Mouse (Mus musculus): ENCODE data around the gene Slc16a1.

Gene Slc16a1

GRCm38 (mm10) chr3:104637427-104638402 lies 753 bp upstream of the Slc16a1 start:
- in situ Hi-C loops (cut with MboI; ENCODE audit: low pct_unique_long_range_greater_than_20kb in 1 of 2, low sequenced_read_pairs in 2 of 2, unreplicated experiment in 1 of 2): no loop called here

- in situ Hi-C loops (cut with MboI; ENCODE audit: low pct_unique_long_range_greater_than_20kb in 1 of 2, low sequenced_read_pairs in 2 of 2, unreplicated experiment in 1 of 2): no loop called here
Observed at GRCm38 (mm10) chr3:104638932-104639748, 672 bp downstream of the Slc16a1 start.

- in situ Hi-C loops (cut with MboI; ENCODE audit: low pct_unique_long_range_greater_than_20kb in 1 of 2, low sequenced_read_pairs in 2 of 2, unreplicated experiment in 1 of 2): no loop called here
Observed at GRCm38 (mm10) chr3:104639749-104640368, 1.4 kb downstream of the Slc16a1 start.

DNA sequence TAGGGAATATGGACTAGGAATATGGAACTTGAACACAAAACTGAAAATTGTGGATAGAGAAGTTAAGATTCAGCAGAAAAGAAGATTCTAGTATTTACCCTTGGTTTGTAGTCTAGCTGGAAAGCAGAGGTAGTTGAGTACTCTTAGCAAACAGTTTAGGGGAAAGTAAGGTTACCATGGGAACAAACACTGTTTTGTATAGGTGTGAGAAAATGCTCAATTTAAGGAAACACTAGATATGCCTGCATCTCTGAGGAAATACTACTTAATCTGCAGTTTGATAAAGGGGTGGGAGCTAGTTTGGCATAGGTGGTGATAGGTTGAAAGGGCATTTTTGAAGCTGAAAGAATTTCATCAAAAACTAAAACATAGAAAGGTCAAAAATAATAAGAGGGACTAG lies 2.4 kb downstream of the Slc16a1 start:
- in situ Hi-C loops (cut with MboI; ENCODE audit: low pct_unique_long_range_greater_than_20kb in 1 of 2, low sequenced_read_pairs in 2 of 2, unreplicated experiment in 1 of 2): no loop called here

DNA sequence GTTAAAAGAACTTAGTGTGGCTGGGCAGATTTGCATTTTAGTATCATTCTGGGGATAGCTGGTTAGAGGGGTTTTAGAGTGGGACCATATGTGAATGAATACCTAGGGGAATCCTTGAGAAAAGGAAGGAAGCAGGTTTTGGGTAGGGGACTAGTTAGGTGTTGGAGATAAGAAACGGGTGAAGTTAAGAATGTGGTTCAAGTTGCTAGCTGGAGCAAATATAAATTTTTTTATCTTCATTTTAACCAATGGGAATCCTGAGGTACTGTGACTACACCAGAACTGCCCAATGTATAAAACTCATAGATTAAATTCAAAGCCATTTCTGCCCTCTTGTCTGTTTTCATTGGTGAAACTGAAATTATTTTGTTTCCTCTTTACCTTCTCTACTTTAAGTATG lies 2.8 kb downstream of the Slc16a1 start:
- in situ Hi-C loops (cut with MboI; ENCODE audit: low pct_unique_long_range_greater_than_20kb in 1 of 2, low sequenced_read_pairs in 2 of 2, unreplicated experiment in 1 of 2): no loop called here

DNA sequence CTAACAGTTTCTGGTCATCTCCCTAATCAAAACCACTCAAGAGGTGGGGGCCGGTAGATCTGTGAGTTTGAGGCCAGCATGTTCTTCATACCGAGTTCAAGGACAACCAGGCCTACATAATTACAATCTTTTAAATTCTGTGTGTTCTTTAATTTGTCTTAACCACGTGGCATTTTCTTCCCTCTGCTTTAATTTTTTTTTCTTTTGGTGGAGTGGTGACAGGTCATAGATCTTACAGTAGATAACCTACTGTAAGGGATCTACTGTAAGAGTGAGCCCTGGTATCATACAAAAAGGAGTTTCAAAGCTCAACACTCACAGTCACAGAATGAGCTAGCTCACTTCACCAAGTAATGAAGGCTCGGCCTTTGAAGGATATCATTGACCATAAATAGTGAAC lies 4.6 kb downstream of the Slc16a1 start:
- in situ Hi-C loops (cut with MboI; ENCODE audit: low pct_unique_long_range_greater_than_20kb in 1 of 2, low sequenced_read_pairs in 2 of 2, unreplicated experiment in 1 of 2): no loop called here

DNA sequence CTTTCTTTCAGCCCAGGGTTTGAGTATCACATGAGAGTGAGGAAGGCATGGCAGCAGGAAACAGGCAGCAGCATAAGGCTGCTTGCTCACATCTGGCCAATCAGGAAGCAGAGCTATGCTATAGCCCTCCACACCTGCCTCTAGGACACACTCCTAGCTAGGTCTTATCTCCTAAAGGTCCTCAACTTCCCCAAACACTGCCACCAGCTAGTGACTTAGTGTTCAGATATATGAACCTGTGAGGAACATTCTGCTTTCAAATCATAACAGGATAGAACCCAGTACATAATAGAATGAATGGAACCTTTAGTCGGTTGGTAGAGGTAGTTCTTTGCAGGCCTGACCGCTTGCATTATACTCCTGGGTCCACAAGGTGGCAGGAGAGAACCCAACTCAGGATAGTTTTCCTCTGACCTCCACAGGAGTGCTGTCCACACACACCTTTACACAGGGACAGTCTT lies 5.4 kb downstream of the Slc16a1 start:
- in situ Hi-C loops (cut with MboI; ENCODE audit: low pct_unique_long_range_greater_than_20kb in 1 of 2, low sequenced_read_pairs in 2 of 2, unreplicated experiment in 1 of 2): no loop called here

DNA sequence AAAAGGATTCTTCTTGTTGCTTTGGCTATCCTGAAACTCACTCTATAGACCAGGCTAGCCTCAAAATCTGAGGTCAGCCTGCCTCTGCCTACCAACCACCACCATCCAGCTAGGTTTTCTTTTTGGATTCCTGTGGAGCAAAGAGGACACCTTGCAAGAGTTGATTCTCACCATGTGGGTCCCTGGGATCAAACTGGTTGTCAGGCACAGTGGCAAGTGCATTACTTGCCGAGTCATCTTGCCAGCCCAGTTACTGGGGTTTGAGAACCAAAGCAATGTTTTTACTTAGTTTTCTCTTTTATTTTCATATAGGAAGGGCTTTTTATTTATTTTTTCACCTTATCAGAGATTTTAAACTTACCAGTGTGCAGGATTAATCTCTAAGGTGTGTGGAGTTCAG lies 5.9 kb downstream of the Slc16a1 start:
- in situ Hi-C loops (cut with MboI; ENCODE audit: low pct_unique_long_range_greater_than_20kb in 1 of 2, low sequenced_read_pairs in 2 of 2, unreplicated experiment in 1 of 2): no loop called here

- in situ Hi-C loops (cut with MboI; ENCODE audit: low pct_unique_long_range_greater_than_20kb in 1 of 2, low sequenced_read_pairs in 2 of 2, unreplicated experiment in 1 of 2): no loop called here
Observed at GRCm38 (mm10) chr3:104654219-104654618, 15.8 kb downstream of the Slc16a1 start.

DNA sequence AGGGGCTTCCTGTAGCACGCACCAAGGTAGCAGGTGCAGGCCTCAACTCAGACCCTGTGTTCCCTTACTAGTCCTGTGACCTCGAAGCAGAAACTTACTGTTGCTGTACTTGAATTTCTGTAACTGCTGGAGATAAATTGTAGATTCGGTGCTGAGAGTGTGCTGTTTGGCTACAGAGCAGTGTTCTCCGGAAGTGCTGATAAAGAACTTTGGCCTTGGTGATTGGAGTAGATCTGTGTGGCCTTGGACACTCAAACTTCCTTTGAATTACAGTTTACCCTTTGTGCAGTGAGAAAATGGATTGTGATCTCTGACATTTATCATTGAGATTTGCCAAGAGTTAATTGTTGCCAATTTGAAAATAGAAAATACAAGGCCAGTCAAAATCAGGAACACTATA lies 16.5 kb downstream of the Slc16a1 start:
- in situ Hi-C loops (cut with MboI; ENCODE audit: low pct_unique_long_range_greater_than_20kb in 1 of 2, low sequenced_read_pairs in 2 of 2, unreplicated experiment in 1 of 2): no loop called here

DNA sequence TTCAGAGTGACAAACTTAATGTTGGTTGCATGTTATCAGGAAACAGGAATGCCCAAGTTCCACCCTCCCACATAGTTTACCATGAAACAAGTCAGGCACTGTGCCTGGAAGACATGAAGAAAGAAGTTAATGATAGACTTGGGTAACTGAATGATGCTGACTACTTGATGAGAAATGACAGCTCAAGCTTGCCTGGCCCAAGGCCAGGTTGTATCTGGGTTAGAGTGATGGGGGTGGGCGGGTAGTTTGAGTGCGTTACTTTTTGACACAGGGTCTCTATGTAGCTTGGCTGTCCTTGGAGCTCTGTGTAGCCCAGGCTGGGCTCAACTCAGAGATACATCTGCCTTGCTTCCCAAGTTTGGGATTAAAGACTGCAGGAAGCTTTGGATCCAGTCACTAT lies 20.2 kb downstream of the Slc16a1 start:
- in situ Hi-C loops (cut with MboI; ENCODE audit: low pct_unique_long_range_greater_than_20kb in 1 of 2, low sequenced_read_pairs in 2 of 2, unreplicated experiment in 1 of 2): no loop called here

- in situ Hi-C loops (cut with MboI; ENCODE audit: low pct_unique_long_range_greater_than_20kb in 1 of 2, low sequenced_read_pairs in 2 of 2, unreplicated experiment in 1 of 2): no loop called here
Observed at GRCm38 (mm10) chr3:104659758-104660157, 21.3 kb downstream of the Slc16a1 start.

- in situ Hi-C loops (cut with MboI; ENCODE audit: low pct_unique_long_range_greater_than_20kb in 1 of 2, low sequenced_read_pairs in 2 of 2, unreplicated experiment in 1 of 2): no loop called here
Observed at GRCm38 (mm10) chr3:104660522-104660921, 22.1 kb downstream of the Slc16a1 start.

DNA sequence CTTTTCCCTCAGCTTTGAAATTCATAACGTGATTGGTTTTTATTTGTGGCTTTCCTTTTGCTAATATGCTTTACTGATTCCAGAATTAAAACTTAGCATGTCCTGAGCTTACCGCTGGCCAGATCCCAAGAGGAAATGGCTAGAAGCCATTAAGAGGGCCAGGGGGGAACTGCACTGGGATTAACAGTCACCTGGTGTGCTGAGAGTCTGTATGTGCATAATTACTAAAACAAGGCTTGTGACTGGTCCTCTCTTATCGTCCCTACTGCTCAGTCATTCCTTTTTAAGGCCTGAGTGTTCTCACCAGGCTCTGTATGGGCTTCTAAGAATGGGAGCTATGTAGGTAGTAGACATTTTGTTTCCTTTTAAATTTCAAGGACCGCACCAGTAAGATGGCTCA lies 23.5 kb downstream of the Slc16a1 start:
- in situ Hi-C loops (cut with MboI; ENCODE audit: low pct_unique_long_range_greater_than_20kb in 1 of 2, low sequenced_read_pairs in 2 of 2, unreplicated experiment in 1 of 2): no loop called here

- in situ Hi-C loops (cut with MboI; ENCODE audit: low pct_unique_long_range_greater_than_20kb in 1 of 2, low sequenced_read_pairs in 2 of 2, unreplicated experiment in 1 of 2): no loop called here
Observed at GRCm38 (mm10) chr3:104662926-104663325, 24.5 kb downstream of the Slc16a1 start.

DNA sequence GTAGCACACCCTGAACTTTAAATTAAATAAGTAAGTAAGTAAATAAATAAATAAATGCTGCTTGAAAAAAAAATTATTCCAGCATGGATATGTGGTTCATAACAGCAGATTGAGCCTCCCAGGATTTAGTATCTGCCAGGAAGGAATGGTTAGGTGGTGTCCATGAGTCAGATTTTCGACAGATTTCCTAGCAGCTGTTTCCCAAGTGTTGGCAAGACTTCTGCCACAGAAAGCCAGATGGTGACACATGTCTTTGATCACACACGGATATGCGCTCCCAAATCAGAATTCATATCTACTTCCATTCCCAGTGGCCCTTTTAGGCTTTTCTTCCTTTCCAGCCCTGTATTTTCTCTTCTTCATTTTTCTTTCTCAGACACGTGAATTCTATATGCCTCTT lies 28.5 kb downstream of the Slc16a1 start:
- in situ Hi-C loops (cut with MboI; ENCODE audit: low pct_unique_long_range_greater_than_20kb in 1 of 2, low sequenced_read_pairs in 2 of 2, unreplicated experiment in 1 of 2): no loop called here

DNA sequence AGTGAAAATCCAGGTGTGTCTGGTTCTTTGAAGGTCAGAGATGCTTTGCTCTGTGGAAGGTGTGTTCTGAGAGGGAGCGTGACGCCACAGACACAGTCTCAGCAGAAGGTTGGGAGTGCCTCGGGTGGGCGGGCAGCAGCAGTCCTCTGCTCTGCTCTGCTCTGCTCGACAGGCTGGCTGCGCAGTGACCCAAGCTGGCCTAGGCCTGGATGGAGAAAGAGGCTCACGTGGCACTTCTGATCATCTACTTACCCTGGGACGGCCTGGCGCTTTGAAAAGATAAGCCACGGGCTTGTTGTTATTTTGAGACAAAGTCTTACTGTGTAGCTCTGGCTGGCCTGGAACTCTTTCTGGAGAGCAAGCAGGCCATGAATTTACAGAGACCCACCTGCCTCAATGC lies 29.0 kb downstream of the Slc16a1 start:
- in situ Hi-C loops (cut with MboI; ENCODE audit: low pct_unique_long_range_greater_than_20kb in 1 of 2, low sequenced_read_pairs in 2 of 2, unreplicated experiment in 1 of 2): no loop called here

DNA sequence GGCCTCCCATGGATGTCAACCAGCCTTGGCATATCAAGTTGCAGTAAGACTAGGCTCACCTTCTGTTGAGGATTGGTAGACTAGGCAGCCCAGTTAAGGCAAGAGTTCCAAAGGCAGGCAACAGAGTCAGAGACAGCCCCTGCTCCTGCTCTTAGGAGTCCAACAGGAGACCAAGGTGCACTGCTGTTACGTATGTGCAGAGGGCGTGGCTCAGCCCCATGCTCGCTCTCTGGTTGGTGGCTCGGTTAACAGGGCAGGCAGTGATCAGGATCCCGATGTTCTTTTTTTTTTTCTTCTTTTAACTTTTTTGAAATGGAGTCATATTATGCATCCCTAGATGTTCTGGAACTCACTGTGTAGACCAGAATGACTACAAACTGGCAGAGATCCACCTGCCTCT lies 30.5 kb downstream of the Slc16a1 start:
- in situ Hi-C loops (cut with MboI; ENCODE audit: low pct_unique_long_range_greater_than_20kb in 1 of 2, low sequenced_read_pairs in 2 of 2, unreplicated experiment in 1 of 2): no loop called here

GRCm38 (mm10) chr3:104669856-104670182 lies 31.4 kb downstream of the Slc16a1 start:
- in situ Hi-C loops (cut with MboI; ENCODE audit: low pct_unique_long_range_greater_than_20kb in 1 of 2, low sequenced_read_pairs in 2 of 2, unreplicated experiment in 1 of 2): loop anchor here in 1 of 2 experiments (10.0 kb wide), 1 partner anchor 125 kb away; no protein-coding TSS in a partner anchor

Measured in mouse embryonic stem cell (cell line).